Mouse (Mus musculus): ENCODE measurements around the gene Gm10718.
"Not testable (repeated sequence)": the region's sequence is repeated elsewhere in the genome, so short reads cannot be mapped to it uniquely, and the experiment has no call there.

Gm10718 gene

GRCm38 (mm10) chr9:3023312-3023984 lies at the start of gene Gm10718:
Gene Gm10718 (plus strand): TSS chr9:3023547.
- in situ Hi-C loops (cut with MboI; ENCODE audit: low sequenced_read_pairs): not testable (repeated sequence)

- in situ Hi-C loops (cut with MboI; ENCODE audit: low sequenced_read_pairs): not testable (repeated sequence)
Measured at GRCm38 (mm10) chr9:3000445-3000972, 22.8 kb upstream of the Gm10718 start, which contains the start of gene Gm10722. Gene Gm10722 (plus strand): TSS chr9:3000922.

GRCm38 (mm10) chr9:3001006-3001405 lies 22.3 kb upstream of the Gm10718 start:
- in situ Hi-C loops (cut with MboI; ENCODE audit: low sequenced_read_pairs): not testable (repeated sequence)

- in situ Hi-C loops (cut with MboI; ENCODE audit: low sequenced_read_pairs): not testable (repeated sequence)
Measured at GRCm38 (mm10) chr9:3001948-3002659, 21.2 kb upstream of the Gm10718 start.

GRCm38 (mm10) chr9:3002794-3003396 lies 20.5 kb upstream of the Gm10718 start, which contains the start of gene Gm11168:
Gene Gm11168 (plus strand): TSS chr9:3003346.
- in situ Hi-C loops (cut with MboI; ENCODE audit: low sequenced_read_pairs): not testable (repeated sequence)

- in situ Hi-C loops (cut with MboI; ENCODE audit: low sequenced_read_pairs): not testable (repeated sequence)
Measured at GRCm38 (mm10) chr9:3006179-3006578, 17.2 kb upstream of the Gm10718 start.

GRCm38 (mm10) chr9:3006636-3007035 lies 16.7 kb upstream of the Gm10718 start:
- in situ Hi-C loops (cut with MboI; ENCODE audit: low sequenced_read_pairs): not testable (repeated sequence)

GRCm38 (mm10) chr9:3007272-3007671 lies 16.1 kb upstream of the Gm10718 start:
- in situ Hi-C loops (cut with MboI; ENCODE audit: low sequenced_read_pairs): not testable (repeated sequence)

GRCm38 (mm10) chr9:3009331-3009730 lies 14.0 kb upstream of the Gm10718 start:
- in situ Hi-C loops (cut with MboI; ENCODE audit: low sequenced_read_pairs): not testable (repeated sequence)

GRCm38 (mm10) chr9:3012054-3012621 lies 11.2 kb upstream of the Gm10718 start:
- in situ Hi-C loops (cut with MboI; ENCODE audit: low sequenced_read_pairs): not testable (repeated sequence)

- in situ Hi-C loops (cut with MboI; ENCODE audit: low sequenced_read_pairs): not testable (repeated sequence)
Measured at GRCm38 (mm10) chr9:3012733-3013279, 10.5 kb upstream of the Gm10718 start, which contains the start of gene Gm10721. Gene Gm10721 (plus strand): TSS chr9:3013140.

- in situ Hi-C loops (cut with MboI; ENCODE audit: low sequenced_read_pairs): not testable (repeated sequence)
Measured at GRCm38 (mm10) chr9:3015354-3015753, 8.0 kb upstream of the Gm10718 start, which contains the start of gene Gm10720. Gene Gm10720 (plus strand): TSS chr9:3015654.

- in situ Hi-C loops (cut with MboI; ENCODE audit: low sequenced_read_pairs): not testable (repeated sequence)
Measured at GRCm38 (mm10) chr9:3015896-3016295, 7.5 kb upstream of the Gm10718 start.

GRCm38 (mm10) chr9:3017108-3017507 lies 6.2 kb upstream of the Gm10718 start, which contains the start of gene Gm10719:
Gene Gm10719 (plus strand): TSS chr9:3017408.
- in situ Hi-C loops (cut with MboI; ENCODE audit: low sequenced_read_pairs): not testable (repeated sequence)

- in situ Hi-C loops (cut with MboI; ENCODE audit: low sequenced_read_pairs): not testable (repeated sequence)
Measured at GRCm38 (mm10) chr9:3018944-3019343, 4.4 kb upstream of the Gm10718 start.

GRCm38 (mm10) chr9:3019835-3020727 lies 3.3 kb upstream of the Gm10718 start:
- in situ Hi-C loops (cut with MboI; ENCODE audit: low sequenced_read_pairs): not testable (repeated sequence)

GRCm38 (mm10) chr9:3022316-3023008 lies 885 bp upstream of the Gm10718 start:
- in situ Hi-C loops (cut with MboI; ENCODE audit: low sequenced_read_pairs): not testable (repeated sequence)

GRCm38 (mm10) chr9:3023985-3024648 lies 770 bp downstream of the Gm10718 start:
- in situ Hi-C loops (cut with MboI; ENCODE audit: low sequenced_read_pairs): not testable (repeated sequence)
